Mouse (Mus musculus) induced T-regulatory cell, adult 2 months (primary cell): ENCODE results near the gene Tmem158.
A peak's percentile ranks its signal among the peaks of the same experiment; 100 is the strongest.

Source experiments
- DNase-seq: peaks from one replicate; pipeline ENCODE4 v3.0.0-alpha.2; 2012; ENCODE audit warnings: low read depth

Tmem158 gene

GRCm38 (mm10) chr9:123245146-123245545 is 15.4 kb downstream of the Tmem158 start:
- no peak for DNase-seq

GRCm38 (mm10) chr9:123243988-123244387 is 16.6 kb downstream of the Tmem158 start:
- no peak for DNase-seq

- peak; percentile 69 for DNase-seq
These were observed 19.4 kb downstream of the Tmem158 start for GRCm38 (mm10) chr9:123241191-123241590.

- no peak for DNase-seq
These were observed 19.8 kb downstream of the Tmem158 start for GRCm38 (mm10) chr9:123240751-123241150.

- peak; percentile 58 for DNase-seq
These were observed 20.3 kb downstream of the Tmem158 start for GRCm38 (mm10) chr9:123240271-123240670.

GRCm38 (mm10) chr9:123239651-123240050 is 20.9 kb downstream of the Tmem158 start:
- DNase-seq: peak; percentile 71

GRCm38 (mm10) chr9:123238256-123239045 is 22.1 kb downstream of the Tmem158 start:
- DNase-seq: no peak

GRCm38 (mm10) chr9:123237739-123238138 is 22.8 kb downstream of the Tmem158 start:
- DNase-seq: peak; percentile 48

GRCm38 (mm10) chr9:123235621-123236020 is 24.9 kb downstream of the Tmem158 start:
- peak; percentile 59 for DNase-seq

- DNase-seq: peak; percentile 47
These were observed 30.7 kb downstream of the Tmem158 start for GRCm38 (mm10) chr9:123229826-123230225.

- no peak for DNase-seq
These were observed 31.9 kb downstream of the Tmem158 start for GRCm38 (mm10) chr9:123228671-123229070.

- DNase-seq: no peak
These were observed 33.3 kb downstream of the Tmem158 start for GRCm38 (mm10) chr9:123227106-123227750.

- DNase-seq: no peak
These were observed 35.6 kb downstream of the Tmem158 start for GRCm38 (mm10) chr9:123224863-123225431.

- DNase-seq: no peak
These were observed 40.7 kb downstream of the Tmem158 start for GRCm38 (mm10) chr9:123219826-123220225.

GRCm38 (mm10) chr9:123215621-123216440 is 44.7 kb downstream of the Tmem158 start, which contains the start of gene Cdcp1:
Gene Cdcp1, minus strand, starts transcription at chr9:123216038.
- DNase-seq: no peak

GRCm38 (mm10) chr9:123213371-123213770 is 47.2 kb downstream of the Tmem158 start:
- DNase-seq: no peak
